Mouse (Mus musculus): ENCODE data around the gene Gm45021. TPM values are rescaled to one million over a fixed set of nuclear protein-coding genes. Genes with fewer than 3 reads are reported as not detected.

Gm45021 gene
- polyA plus RNA-seq, 1 experiment from 2014 or later, result not detected

DNA sequence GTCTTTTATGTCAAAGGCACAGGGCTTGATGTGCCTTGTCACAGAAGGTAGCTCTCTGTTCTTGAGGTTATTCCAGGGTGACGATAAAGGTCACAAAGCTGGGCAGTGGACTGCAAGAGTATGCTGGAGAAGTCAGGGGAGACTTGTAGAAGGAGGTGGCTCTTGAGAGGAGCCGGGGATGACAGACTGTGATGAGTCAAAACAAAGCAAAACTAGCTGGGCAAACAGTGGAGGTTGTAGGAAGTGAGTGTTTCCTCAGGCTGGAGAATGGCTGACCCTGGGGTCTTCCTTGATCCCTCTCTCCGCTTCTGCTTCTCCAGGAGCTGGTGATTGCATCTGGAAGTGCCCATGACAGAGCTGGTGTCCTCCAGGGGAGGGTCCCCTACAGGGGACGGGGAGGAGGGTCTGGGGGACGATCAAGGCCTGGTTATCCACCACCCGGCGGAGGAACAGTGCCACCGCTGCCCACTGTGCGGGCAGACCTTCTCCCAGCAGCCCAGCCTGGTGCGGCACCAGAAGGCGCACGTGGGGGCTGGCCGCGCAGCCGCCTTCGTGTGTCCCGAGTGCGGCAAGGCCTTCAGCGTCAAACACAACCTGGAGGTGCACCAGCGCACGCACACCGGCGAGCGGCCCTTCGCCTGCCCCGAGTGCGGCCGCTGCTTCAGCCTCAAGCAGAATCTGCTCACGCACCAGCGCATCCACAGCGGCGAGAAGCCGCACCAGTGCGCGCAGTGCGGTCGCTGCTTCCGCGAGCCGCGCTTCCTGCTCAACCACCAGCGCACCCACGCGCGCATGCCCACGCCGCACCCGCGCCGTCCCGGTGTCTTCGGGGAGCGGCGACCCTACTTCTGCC, 39.6 kb downstream of the Gm45021 start:
- ATAC-seq (ENCODE audit: insufficient read depth, low FRiP score, low TSS enrichment) (peak; percentile 31; the same call in 1 of the 2 replicates), DNase-seq (ENCODE audit: low spot score) (peak; percentile 56)
- Histone ChIP-seq H3K36me3 (ENCODE audit: control insufficient read depth, insufficient read depth, low read length) (no peaks in the 10 kb centered on the region), H3K4me1 (ENCODE audit: control insufficient read depth, insufficient read depth, low read length) (peaks cover 9% of the 10 kb centered on the region; the same call in 1 of the 2 replicates), H3K4me2 (ENCODE audit: low read depth) (peak overlapping the region; percentile 64), H3K4me3 (ENCODE audit: low read depth, low read length) (peak overlapping the region; percentile 35), H3K9me3 (ENCODE audit: control insufficient read depth, low read length) (no peaks in the 10 kb centered on the region), H3K27ac (ENCODE audit: low read depth, low read length) (no peak overlapping the region), H3K27me3 (ENCODE audit: control insufficient read depth, insufficient read depth, low read length) (peaks cover 29% of the 10 kb centered on the region; the same call in 1 of the 2 replicates), H3K9ac (ENCODE audit: low read length) (peak overlapping the region; percentile 48)
- 13% methylated on average over 54 of the region's 54 CpGs for WGBS

DNA sequence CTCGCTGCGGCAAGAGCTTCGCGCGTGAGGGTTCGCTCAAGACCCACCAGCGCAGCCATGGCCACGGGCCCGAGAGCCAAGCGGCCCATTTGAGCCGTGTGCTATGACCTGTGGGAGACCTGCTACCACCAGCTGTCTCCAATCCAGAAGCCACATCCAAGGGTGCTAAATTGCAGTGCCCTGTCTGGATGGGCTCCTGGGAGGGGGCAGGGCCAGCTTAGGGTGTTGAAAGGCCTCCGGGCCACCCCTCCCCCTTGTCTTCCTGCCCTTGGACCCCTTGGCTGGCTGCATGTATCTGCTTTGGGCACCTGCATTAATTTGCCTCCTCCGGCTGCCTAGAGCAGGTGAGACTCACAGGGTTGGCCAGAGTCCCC, 40.2 kb downstream of the Gm45021 start:
- H3K9me3 ChIP-seq (ENCODE audit: control insufficient read depth, low read length), result no peaks in the 10 kb centered on the region
- WGBS, result 21% methylated on average over 13 of the region's 13 CpGs
- H3K4me2 ChIP-seq (ENCODE audit: low read depth), result peak overlapping the region; percentile 64
- H3K36me3 ChIP-seq (ENCODE audit: control insufficient read depth, insufficient read depth, low read length), result no peaks in the 10 kb centered on the region
- H3K9ac ChIP-seq (ENCODE audit: low read length), result peak overlapping the region; percentile 48
- peak; percentile 32; the same call in 1 of the 2 replicates for ATAC-seq (ENCODE audit: insufficient read depth, low FRiP score, low TSS enrichment)
- no peak overlapping the region for H3K27ac ChIP-seq (ENCODE audit: low read depth, low read length)
- H3K4me1 ChIP-seq (ENCODE audit: control insufficient read depth, insufficient read depth, low read length), result peaks cover 9% of the 10 kb centered on the region; the same call in 1 of the 2 replicates
- no peak for DNase-seq (ENCODE audit: low spot score)
- H3K27me3 ChIP-seq (ENCODE audit: control insufficient read depth, insufficient read depth, low read length), result peaks cover 29% of the 10 kb centered on the region; the same call in 1 of the 2 replicates
- peak overlapping the region; percentile 35 for H3K4me3 ChIP-seq (ENCODE audit: low read depth, low read length)

DNA sequence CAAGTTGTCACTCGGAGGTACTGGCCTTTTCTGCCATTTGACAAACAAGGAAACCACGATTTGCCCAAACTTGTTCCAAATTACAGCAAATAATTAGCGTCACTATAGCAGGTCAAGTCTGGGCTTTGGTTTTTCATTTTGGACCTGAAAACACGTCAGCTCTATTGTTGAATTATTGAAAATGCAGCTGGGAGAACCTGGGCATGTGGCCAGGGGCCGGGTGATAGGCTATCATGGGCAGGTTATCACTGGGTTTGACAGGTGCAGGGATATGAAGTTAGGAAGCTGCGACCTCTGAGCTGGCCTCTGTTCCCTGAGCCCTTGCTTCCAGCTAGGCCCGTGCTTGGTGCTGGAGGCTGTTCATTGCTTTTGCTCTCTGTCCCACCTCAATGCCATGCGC, 41.4 kb downstream of the Gm45021 start:
- H3K4me3 ChIP-seq (ENCODE audit: low read depth, low read length), result no peak overlapping the region
- no peak overlapping the region for H3K9ac ChIP-seq (ENCODE audit: low read length)
- ATAC-seq (ENCODE audit: insufficient read depth, low FRiP score, low TSS enrichment) (no peak), DNase-seq (ENCODE audit: low spot score) (no peak)
- H3K9me3 ChIP-seq (ENCODE audit: control insufficient read depth, low read length), result no peaks in the 10 kb centered on the region
- no peak overlapping the region for H3K4me2 ChIP-seq (ENCODE audit: low read depth)
- H3K36me3 ChIP-seq (ENCODE audit: control insufficient read depth, insufficient read depth, low read length), result no peaks in the 10 kb centered on the region
- peaks cover 9% of the 10 kb centered on the region; the same call in 1 of the 2 replicates for H3K4me1 ChIP-seq (ENCODE audit: control insufficient read depth, insufficient read depth, low read length)
- WGBS, result 89% methylated on average over 8 of the region's 8 CpGs
- no peak overlapping the region for H3K27ac ChIP-seq (ENCODE audit: low read depth, low read length)
- peaks cover 24% of the 10 kb centered on the region; the same call in 1 of the 2 replicates for H3K27me3 ChIP-seq (ENCODE audit: control insufficient read depth, insufficient read depth, low read length)

DNA sequence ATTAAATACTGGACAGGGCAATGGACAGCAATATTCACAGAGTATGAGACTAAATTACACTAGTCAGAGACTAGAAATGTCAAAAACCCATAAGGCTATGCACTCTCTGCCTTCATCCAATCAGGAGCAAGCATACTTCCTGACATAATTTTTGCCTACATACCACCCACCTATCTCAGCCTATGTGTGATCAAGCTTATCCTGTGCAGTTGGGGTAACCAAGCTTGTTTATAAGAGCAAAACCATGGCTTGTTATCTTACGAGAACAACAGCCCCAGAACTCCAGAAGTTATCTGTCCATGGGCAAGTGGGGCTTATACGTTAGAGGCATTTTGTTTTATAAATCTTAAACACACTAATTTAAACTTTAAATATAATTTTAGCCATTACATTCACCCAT, 45.7 kb downstream of the Gm45021 start:
- Histone ChIP-seq H3K9ac (ENCODE audit: low read length) (no peak overlapping the region), H3K9me3 (ENCODE audit: control insufficient read depth, low read length) (no peaks in the 10 kb centered on the region), H3K27ac (ENCODE audit: low read depth, low read length) (no peak overlapping the region), H3K36me3 (ENCODE audit: control insufficient read depth, insufficient read depth, low read length) (no peaks in the 10 kb centered on the region), H3K4me3 (ENCODE audit: low read depth, low read length) (no peak overlapping the region), H3K4me2 (ENCODE audit: low read depth) (no peak overlapping the region), H3K4me1 (ENCODE audit: control insufficient read depth, insufficient read depth, low read length) (no peaks in the 10 kb centered on the region), H3K27me3 (ENCODE audit: control insufficient read depth, insufficient read depth, low read length) (0 out of 2 replicates have a peak, but pooled peaks cover 2% of the 10 kb centered on the region)
- WGBS, result 87% methylated on average over 2 of the region's 2 CpGs
- DNase-seq (ENCODE audit: low spot score) (no peak), ATAC-seq (ENCODE audit: insufficient read depth, low FRiP score, low TSS enrichment) (no peak)

DNA sequence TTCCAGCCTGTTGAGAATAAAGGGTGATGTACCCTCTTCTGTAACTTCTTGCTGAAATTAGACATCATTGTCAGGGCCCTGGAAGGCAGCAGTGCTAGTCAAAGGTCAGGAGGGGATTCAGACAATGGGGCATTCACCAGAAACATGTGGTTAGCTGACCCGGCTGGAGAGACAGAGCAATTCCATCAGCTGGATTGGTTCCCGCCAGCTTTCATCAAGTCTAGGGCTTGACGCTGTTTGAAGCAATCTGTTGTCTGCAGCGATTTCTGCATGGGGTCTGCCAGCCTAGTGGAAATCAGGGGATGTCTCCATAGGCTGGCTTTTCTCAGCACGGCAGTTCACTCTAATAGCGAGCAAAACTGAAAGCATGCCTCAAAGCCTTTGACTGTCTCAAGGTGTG, 47.1 kb downstream of the Gm45021 start:
- ATAC-seq (ENCODE audit: insufficient read depth, low FRiP score, low TSS enrichment) (no peak), DNase-seq (ENCODE audit: low spot score) (no peak)
- Histone ChIP-seq H3K36me3 (ENCODE audit: control insufficient read depth, insufficient read depth, low read length) (no peaks in the 10 kb centered on the region), H3K9me3 (ENCODE audit: control insufficient read depth, low read length) (no peaks in the 10 kb centered on the region), H3K4me3 (ENCODE audit: low read depth, low read length) (no peak overlapping the region), H3K4me2 (ENCODE audit: low read depth) (no peak overlapping the region), H3K4me1 (ENCODE audit: control insufficient read depth, insufficient read depth, low read length) (no peaks in the 10 kb centered on the region), H3K27ac (ENCODE audit: low read depth, low read length) (no peak overlapping the region), H3K27me3 (ENCODE audit: control insufficient read depth, insufficient read depth, low read length) (no peaks in the 10 kb centered on the region), H3K9ac (ENCODE audit: low read length) (no peak overlapping the region)
- WGBS, result 31% methylated on average over 6 of the region's 6 CpGs

DNA sequence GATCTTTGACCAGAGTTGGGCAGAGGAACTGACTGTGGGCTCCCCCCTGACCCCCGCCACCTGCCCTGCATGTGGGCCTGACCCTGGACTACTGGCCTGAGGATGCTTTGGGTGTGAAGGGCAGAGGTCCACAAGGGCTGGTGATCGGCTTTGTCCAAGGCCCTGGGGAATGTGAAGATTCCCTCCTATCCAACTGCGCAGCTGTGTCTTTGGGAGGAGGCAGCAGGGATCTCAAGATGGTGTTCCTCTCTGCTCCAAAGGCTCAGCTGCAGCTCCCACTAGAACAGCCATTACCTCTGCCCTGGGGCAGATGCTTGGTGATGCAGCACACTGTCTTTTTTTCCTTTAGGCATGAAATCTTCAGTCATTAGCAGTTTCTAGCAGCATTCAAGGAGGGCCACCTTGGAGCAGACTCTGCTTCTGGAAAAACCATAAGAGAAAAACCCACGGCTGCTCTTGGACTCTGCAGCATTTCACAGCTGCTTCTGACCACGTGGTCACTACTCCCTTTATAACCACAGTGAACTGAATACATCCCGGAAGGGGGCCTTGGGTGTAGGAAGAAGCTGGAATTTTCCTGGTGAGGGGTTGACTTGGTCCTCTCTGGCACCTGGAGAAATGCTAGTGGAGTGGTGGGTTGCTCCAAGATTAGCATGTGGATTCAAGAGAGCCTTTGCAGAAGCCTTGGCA, 48.5 kb downstream of the Gm45021 start:
- 69% methylated on average over 6 of the region's 6 CpGs for WGBS

DNA sequence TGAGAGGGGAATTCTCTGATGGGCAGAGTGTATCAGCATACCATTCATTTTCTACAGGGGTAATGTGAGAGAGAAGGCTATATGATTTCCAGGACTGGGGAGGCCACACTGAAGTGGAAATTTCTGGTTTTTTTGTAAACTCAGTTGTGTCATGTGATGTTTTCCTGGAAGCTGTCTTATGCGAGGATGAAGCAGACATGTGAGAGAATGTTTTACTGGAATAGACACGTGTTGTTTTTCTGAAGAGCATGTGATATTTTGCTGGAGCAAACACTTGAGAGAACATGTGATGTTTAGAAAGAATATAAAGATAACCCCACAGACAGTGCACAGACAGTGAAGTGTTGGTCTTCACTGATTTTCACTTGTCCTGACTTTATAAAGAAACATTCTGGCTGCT, 49.1 kb downstream of the Gm45021 start:
- DNase-seq (ENCODE audit: low spot score) (no peak), ATAC-seq (ENCODE audit: insufficient read depth, low FRiP score, low TSS enrichment) (no peak)
- WGBS, result 82% methylated on average over 2 of the region's 2 CpGs
- no peak overlapping the region for H3K9ac ChIP-seq (ENCODE audit: low read length)
- no peak overlapping the region for H3K27ac ChIP-seq (ENCODE audit: low read depth, low read length)
- H3K9me3 ChIP-seq (ENCODE audit: control insufficient read depth, low read length), result no peaks in the 10 kb centered on the region
- H3K4me3 ChIP-seq (ENCODE audit: low read depth, low read length), result no peak overlapping the region
- no peaks in the 10 kb centered on the region for H3K27me3 ChIP-seq (ENCODE audit: control insufficient read depth, insufficient read depth, low read length)
- H3K4me1 ChIP-seq (ENCODE audit: control insufficient read depth, insufficient read depth, low read length), result no peaks in the 10 kb centered on the region
- no peak overlapping the region for H3K4me2 ChIP-seq (ENCODE audit: low read depth)
- H3K36me3 ChIP-seq (ENCODE audit: control insufficient read depth, insufficient read depth, low read length), result no peaks in the 10 kb centered on the region

More for the DNA sequence above, 48.5 kb downstream of the Gm45021 start:
- Histone ChIP-seq H3K4me2 (ENCODE audit: low read depth) (no peak overlapping the region), H3K36me3 (ENCODE audit: control insufficient read depth, insufficient read depth, low read length) (no peaks in the 10 kb centered on the region), H3K9me3 (ENCODE audit: control insufficient read depth, low read length) (no peaks in the 10 kb centered on the region), H3K9ac (ENCODE audit: low read length) (no peak overlapping the region), H3K27me3 (ENCODE audit: control insufficient read depth, insufficient read depth, low read length) (no peaks in the 10 kb centered on the region), H3K4me1 (ENCODE audit: control insufficient read depth, insufficient read depth, low read length) (no peaks in the 10 kb centered on the region), H3K27ac (ENCODE audit: low read depth, low read length) (no peak overlapping the region), H3K4me3 (ENCODE audit: low read depth, low read length) (no peak overlapping the region)
- DNase-seq (ENCODE audit: low spot score), result no peak
- ATAC-seq (ENCODE audit: insufficient read depth, low FRiP score, low TSS enrichment), result no peak

DNA sequence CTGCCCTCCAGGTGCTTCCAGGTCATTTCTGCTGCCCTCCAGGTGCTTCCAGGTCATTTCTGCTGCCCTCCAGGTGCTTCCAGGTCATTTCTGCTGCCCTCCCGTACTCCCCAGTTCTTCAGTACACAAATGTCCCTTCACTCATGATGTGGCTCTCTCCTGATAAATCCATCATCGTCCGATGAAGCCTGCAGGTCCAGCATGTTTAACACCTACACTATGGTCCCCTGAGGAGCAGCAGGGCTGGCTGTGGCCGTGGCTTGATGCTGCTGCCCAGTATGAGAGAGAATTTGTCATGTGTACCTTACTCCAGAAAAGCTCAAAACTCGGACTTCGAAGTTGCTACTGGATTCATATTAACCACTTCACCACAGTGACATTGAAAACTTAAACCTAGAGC, 52.0 kb downstream of the Gm45021 start:
- 80% methylated on average over 6 of the region's 6 CpGs for WGBS
- Histone ChIP-seq H3K27me3 (ENCODE audit: control insufficient read depth, insufficient read depth, low read length) (no peaks in the 10 kb centered on the region), H3K4me3 (ENCODE audit: low read depth, low read length) (no peak overlapping the region), H3K4me2 (ENCODE audit: low read depth) (no peak overlapping the region), H3K27ac (ENCODE audit: low read depth, low read length) (no peak overlapping the region), H3K9me3 (ENCODE audit: control insufficient read depth, low read length) (no peaks in the 10 kb centered on the region), H3K9ac (ENCODE audit: low read length) (no peak overlapping the region), H3K36me3 (ENCODE audit: control insufficient read depth, insufficient read depth, low read length) (no peaks in the 10 kb centered on the region), H3K4me1 (ENCODE audit: control insufficient read depth, insufficient read depth, low read length) (no peaks in the 10 kb centered on the region)
- DNase-seq (ENCODE audit: low spot score) (no peak), ATAC-seq (ENCODE audit: insufficient read depth, low FRiP score, low TSS enrichment) (no peak)

Measured in neural tube, embryonic 11.5 days (tissue).